Mouse (Mus musculus): ENCODE measurements around the gene Pkp4.

DNA sequence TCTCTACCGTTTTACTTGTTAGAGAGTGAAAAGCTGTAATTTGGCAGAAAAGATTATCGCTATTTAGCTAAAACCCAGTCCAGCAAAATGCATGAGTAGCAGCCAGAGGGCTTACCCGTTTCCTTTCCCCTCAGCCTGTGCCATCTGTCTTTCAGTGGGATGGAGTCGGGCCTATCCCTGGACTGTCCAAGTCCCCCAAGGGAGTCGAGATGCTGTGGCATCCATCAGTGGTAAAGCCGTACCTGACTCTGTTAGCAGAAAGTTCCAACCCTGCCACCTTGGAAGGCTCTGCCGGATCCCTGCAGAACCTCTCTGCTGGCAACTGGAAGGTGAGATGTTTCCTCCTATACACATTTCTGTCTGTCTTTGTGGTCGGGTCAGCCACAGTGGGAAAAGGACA lies 178.3 kb downstream of the Pkp4 start:
- no peak for TF ChIP-seq POLR2A (IDR thresholded peaks at IDR 0.05; ENCODE audit: extremely low read depth, insufficient read depth, low read length)
- no peak for TF ChIP-seq CTCF (IDR thresholded peaks at IDR 0.05; ENCODE audit: low read depth, low read length)

All from liver, adult 2 months (tissue).